Mouse (Mus musculus) embryonic facial prominence, embryonic 10.5 days (tissue): ENCODE results near the gene Eva1c. TPM values are rescaled to one million over a fixed set of nuclear protein-coding genes. Genes with fewer than 3 reads are reported as not detected.
A peak's percentile ranks its signal among the peaks of the same experiment; 100 is the strongest.

Experiments
- DNase-seq: peaks from one replicate; pipeline ENCODE4 v3.0.0-alpha.2; 2017; ENCODE audit warnings: low spot score
- H3K27ac ChIP-seq: fragments of 300-500 bp; sonication (generic); replicated peaks from 2 replicates; pipeline ENCODE4 v1.5.1; 2016; ENCODE audit warnings: mild to moderate bottlenecking
- H3K27me3 ChIP-seq: fragments of 300-500 bp; sonication (generic); replicated peaks from 2 replicates; pipeline ENCODE4 v1.6.1; 2016; ENCODE audit warnings: low read depth, mild to moderate bottlenecking; ENCODE audit not compliant: poor library complexity, severe bottlenecking
- H3K36me3 ChIP-seq: fragments of 300-500 bp; sonication (generic); replicated peaks from 2 replicates; pipeline ENCODE4 v1.6.1; 2016; ENCODE audit warnings: mild to moderate bottlenecking, moderate library complexity
- H3K4me1 ChIP-seq: fragments of 300-500 bp; sonication (generic); 2 replicates; pipeline ENCODE4 v1.6.1; 2016
- H3K4me3 ChIP-seq: fragments of 300-500 bp; sonication (generic); 2 replicates; pipeline ENCODE4 v1.5.1; 2016; ENCODE audit warnings: mild to moderate bottlenecking, moderate library complexity
- H3K9me3 ChIP-seq: fragments of 300-500 bp; sonication (generic); 2 replicates; pipeline ENCODE4 v1.6.1; 2016; ENCODE audit warnings: mild to moderate bottlenecking
- WGBS: fragments of 180-500 bp; shearing (Covaris S2); methylation state at CpG from one replicate; pipeline ENCODE4 v1.1.7; 2016; 5-methylcytosine and 5-hydroxymethylcytosine counted together
- polyA plus RNA-seq: library from polyadenylated mRNA; unstranded; fragments of >200 nt; fragmentation: Nextera tagmentation; extraction: Ambion mirVana; gene quantifications from 2 replicates; pipeline ENCODE4 v1.2.1, GENCODE M21; 2016

Eva1c gene
- polyA plus RNA-seq, 1 experiment from 2014 or later: 0.36 TPM

GRCm38 (mm10) chr16:90882501-90882977, 56.0 kb downstream of the Eva1c start:
- no peaks in the 10 kb centered on the region for H3K9me3 ChIP-seq
- peak; percentile 34 for DNase-seq
- H3K4me3 ChIP-seq: no peak overlapping the region
- no peaks in the 10 kb centered on the region for H3K36me3 ChIP-seq
- no peaks in the 10 kb centered on the region for H3K27me3 ChIP-seq
- peaks cover 14% of the 10 kb centered on the region for H3K4me1 ChIP-seq
- H3K27ac ChIP-seq: no peak overlapping the region
- 71% methylated on average over 8 of the region's 8 CpGs for WGBS

DNA sequence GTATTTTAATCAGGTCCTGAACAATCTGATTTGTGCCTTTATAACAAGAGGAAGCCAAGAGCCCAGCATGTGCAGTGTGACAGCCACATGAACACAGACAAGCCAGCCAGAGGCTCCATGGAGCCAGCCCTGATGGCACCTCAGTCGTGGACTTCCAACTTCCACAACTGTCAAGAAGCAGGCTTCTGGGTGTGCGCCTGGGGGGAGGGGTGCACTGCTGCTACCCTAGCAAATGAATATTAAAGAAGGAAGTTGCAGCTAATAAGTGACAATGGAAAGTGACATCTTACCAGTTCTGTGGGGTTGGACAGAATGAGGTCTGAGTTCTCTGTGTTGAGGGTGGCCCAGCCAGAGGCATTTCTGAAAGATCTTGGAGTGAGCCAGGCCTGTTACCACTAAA, 58.8 kb downstream of the Eva1c start:
- H3K27ac ChIP-seq: no peak overlapping the region
- WGBS: 80% methylated on average over 2 of the region's 2 CpGs
- no peak overlapping the region for H3K4me3 ChIP-seq
- peaks cover 14% of the 10 kb centered on the region for H3K4me1 ChIP-seq
- no peaks in the 10 kb centered on the region for H3K36me3 ChIP-seq
- 0 out of 2 replicates have a peak, but pooled peaks cover 5% of the 10 kb centered on the region for H3K9me3 ChIP-seq
- no peaks in the 10 kb centered on the region for H3K27me3 ChIP-seq
- DNase-seq: no peak

- no peaks in the 10 kb centered on the region for H3K36me3 ChIP-seq
- H3K27ac ChIP-seq: no peak overlapping the region
- no peak for DNase-seq
- no peaks in the 10 kb centered on the region for H3K27me3 ChIP-seq
- peaks cover 14% of the 10 kb centered on the region for H3K4me1 ChIP-seq
- WGBS: 76% methylated on average over 9 of the region's 9 CpGs
- H3K4me3 ChIP-seq: no peak overlapping the region
- H3K9me3 ChIP-seq: 0 out of 2 replicates have a peak, but pooled peaks cover 5% of the 10 kb centered on the region
These were observed 59.5 kb downstream of the Eva1c start for GRCm38 (mm10) chr16:90885781-90886565.

DNA sequence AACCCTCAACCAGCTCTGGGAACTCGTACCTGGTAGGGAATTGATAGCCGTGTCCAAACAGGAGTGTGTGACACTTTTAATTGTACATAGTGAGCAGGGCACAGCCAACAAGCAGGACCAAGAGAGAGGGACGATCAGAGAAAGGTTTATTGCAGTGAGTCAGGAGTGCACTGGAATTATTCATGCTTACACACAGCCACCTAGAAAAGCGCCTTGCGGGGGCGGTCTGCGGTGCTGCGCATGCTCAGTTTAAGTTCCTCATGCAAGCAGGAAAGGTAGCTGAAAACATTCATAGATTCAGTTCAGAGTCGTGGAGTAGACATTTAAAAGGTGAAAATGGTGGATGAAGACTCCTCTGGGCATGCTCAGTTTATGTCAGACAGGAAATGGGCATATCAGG, 64.2 kb downstream of the Eva1c start:
- Histone ChIP-seq H3K27ac (no peak overlapping the region), H3K4me3 (no peak overlapping the region), H3K4me1 (peaks cover 13% of the 10 kb centered on the region; the same call in 1 of the 2 replicates), H3K27me3 (no peaks in the 10 kb centered on the region), H3K36me3 (no peaks in the 10 kb centered on the region), H3K9me3 (0 out of 2 replicates have a peak, but pooled peaks cover 5% of the 10 kb centered on the region)
- WGBS: 89% methylated on average over 9 of the region's 9 CpGs
- DNase-seq: no peak

- no peaks in the 10 kb centered on the region for H3K36me3 ChIP-seq
- DNase-seq: no peak
- H3K27me3 ChIP-seq: no peaks in the 10 kb centered on the region
- H3K9me3 ChIP-seq: 0 out of 2 replicates have a peak, but pooled peaks cover 5% of the 10 kb centered on the region
- no peak overlapping the region for H3K4me3 ChIP-seq
- no peak overlapping the region for H3K27ac ChIP-seq
- 0 out of 2 replicates have a peak, but pooled peaks cover 6% of the 10 kb centered on the region for H3K4me1 ChIP-seq
- 79% methylated on average over 14 of the region's 14 CpGs for WGBS
These were observed 65.1 kb downstream of the Eva1c start for GRCm38 (mm10) chr16:90891601-90892000.

DNA sequence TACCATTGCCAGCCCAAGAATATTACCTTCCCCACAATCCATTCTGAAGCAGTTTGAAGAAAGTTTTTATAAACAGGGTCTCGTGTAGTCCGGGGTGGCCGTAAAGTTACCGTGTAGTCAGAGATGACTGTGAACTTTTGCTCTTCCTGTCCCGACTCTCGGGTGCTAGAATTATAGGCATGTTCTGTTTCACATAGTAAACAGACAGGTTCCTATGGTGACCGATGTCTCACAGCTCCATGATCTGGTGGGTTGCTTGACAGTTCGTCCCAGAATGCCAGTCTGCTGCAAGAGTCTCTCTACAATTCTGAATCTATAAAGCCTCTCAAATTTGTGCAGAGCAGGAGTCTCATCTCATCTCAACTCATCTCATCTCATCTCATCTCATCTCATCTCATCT, 65.6 kb downstream of the Eva1c start:
- DNase-seq: no peak
- 0 out of 2 replicates have a peak, but pooled peaks cover 5% of the 10 kb centered on the region for H3K9me3 ChIP-seq
- 70% methylated on average over 8 of the region's 8 CpGs for WGBS
- no peak overlapping the region for H3K27ac ChIP-seq
- H3K27me3 ChIP-seq: no peaks in the 10 kb centered on the region
- 0 out of 2 replicates have a peak, but pooled peaks cover 6% of the 10 kb centered on the region for H3K4me1 ChIP-seq
- no peak overlapping the region for H3K4me3 ChIP-seq
- H3K36me3 ChIP-seq: no peaks in the 10 kb centered on the region

DNA sequence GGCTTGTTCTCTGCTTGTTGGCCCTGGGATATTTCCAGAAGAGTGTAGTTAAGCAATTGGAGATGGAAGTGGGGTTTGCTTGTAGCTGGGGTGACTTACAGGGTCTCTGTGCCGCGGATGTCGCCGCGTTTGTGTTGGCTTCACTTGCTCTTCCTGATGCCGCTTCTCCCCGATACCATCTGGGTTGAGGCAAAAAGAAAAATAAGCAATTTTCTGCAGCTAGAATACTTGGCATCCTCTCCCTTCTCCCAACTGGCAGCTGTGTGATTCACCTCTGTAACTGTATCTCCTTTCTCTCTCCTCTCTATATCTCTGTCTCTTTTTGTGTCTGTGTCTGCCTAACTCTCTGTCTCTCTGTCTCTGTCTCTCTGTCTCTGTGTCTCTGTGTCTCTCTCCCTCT, 66.5 kb downstream of the Eva1c start:
- Histone ChIP-seq H3K4me1 (0 out of 2 replicates have a peak, but pooled peaks cover 6% of the 10 kb centered on the region), H3K27ac (no peak overlapping the region), H3K9me3 (0 out of 2 replicates have a peak, but pooled peaks cover 2% of the 10 kb centered on the region), H3K36me3 (no peaks in the 10 kb centered on the region), H3K27me3 (no peaks in the 10 kb centered on the region), H3K4me3 (no peak overlapping the region)
- no peak for DNase-seq
- WGBS: 70% methylated on average over 7 of the region's 7 CpGs

- H3K27me3 ChIP-seq: no peaks in the 10 kb centered on the region
- no peak overlapping the region for H3K4me3 ChIP-seq
- H3K9me3 ChIP-seq: no peaks in the 10 kb centered on the region
- H3K27ac ChIP-seq: no peak overlapping the region
- WGBS: 78% methylated on average over 9 of the region's 9 CpGs
- 0 out of 2 replicates have a peak, but pooled peaks cover 6% of the 10 kb centered on the region for H3K4me1 ChIP-seq
- no peaks in the 10 kb centered on the region for H3K36me3 ChIP-seq
- no peak for DNase-seq
These were observed 67.3 kb downstream of the Eva1c start for GRCm38 (mm10) chr16:90893792-90894191.

GRCm38 (mm10) chr16:90897651-90898050, 71.1 kb downstream of the Eva1c start:
- DNase-seq: no peak
- H3K36me3 ChIP-seq: no peaks in the 10 kb centered on the region
- H3K4me1 ChIP-seq: 0 out of 2 replicates have a peak, but pooled peaks cover 8% of the 10 kb centered on the region
- 90% methylated on average over 3 of the region's 3 CpGs for WGBS
- H3K27ac ChIP-seq: no peak overlapping the region
- no peaks in the 10 kb centered on the region for H3K9me3 ChIP-seq
- no peaks in the 10 kb centered on the region for H3K27me3 ChIP-seq
- H3K4me3 ChIP-seq: no peak overlapping the region

GRCm38 (mm10) chr16:90899498-90899897, 73.0 kb downstream of the Eva1c start:
- no peaks in the 10 kb centered on the region for H3K27me3 ChIP-seq
- H3K9me3 ChIP-seq: no peaks in the 10 kb centered on the region
- H3K4me1 ChIP-seq: peaks cover 16% of the 10 kb centered on the region; the same call in 1 of the 2 replicates
- peak; percentile 38 for DNase-seq
- H3K4me3 ChIP-seq: no peak overlapping the region
- no peak overlapping the region for H3K27ac ChIP-seq
- H3K36me3 ChIP-seq: no peaks in the 10 kb centered on the region
- 58% methylated on average over 12 of the region's 12 CpGs for WGBS

GRCm38 (mm10) chr16:90901364-90901763, 74.8 kb downstream of the Eva1c start:
- no peak for DNase-seq
- Histone ChIP-seq H3K27me3 (no peaks in the 10 kb centered on the region), H3K4me3 (no peak overlapping the region), H3K36me3 (no peaks in the 10 kb centered on the region), H3K27ac (no peak overlapping the region), H3K4me1 (peaks cover 16% of the 10 kb centered on the region; the same call in 1 of the 2 replicates), H3K9me3 (no peaks in the 10 kb centered on the region)
- 74% methylated on average over 4 of the region's 4 CpGs for WGBS

DNA sequence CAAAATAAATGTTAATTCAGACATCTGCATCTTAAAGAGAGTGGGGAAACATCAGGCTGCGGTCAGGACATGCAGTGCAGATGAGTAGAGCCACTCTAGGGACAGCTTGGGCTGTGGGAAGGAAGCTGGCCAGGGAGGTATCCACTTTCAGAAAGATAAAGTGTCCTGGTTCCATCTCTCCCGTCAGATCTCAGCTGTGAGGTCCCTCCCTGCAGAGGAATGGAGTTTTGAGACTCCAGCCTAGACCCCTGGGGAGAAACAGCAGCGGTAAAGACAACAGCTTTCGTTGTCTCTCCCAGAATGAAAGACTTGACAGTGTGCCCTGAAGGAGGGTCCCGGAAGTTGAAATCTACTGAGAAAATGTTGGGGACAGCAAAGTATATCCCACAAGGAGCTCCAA, 76.8 kb downstream of the Eva1c start:
- H3K9me3 ChIP-seq: no peaks in the 10 kb centered on the region
- no peak overlapping the region for H3K27ac ChIP-seq
- 25% methylated on average over 5 of the region's 5 CpGs for WGBS
- no peaks in the 10 kb centered on the region for H3K36me3 ChIP-seq
- no peaks in the 10 kb centered on the region for H3K27me3 ChIP-seq
- no peak overlapping the region for H3K4me3 ChIP-seq
- DNase-seq: no peak
- peaks cover 19% of the 10 kb centered on the region; the same call in 1 of the 2 replicates for H3K4me1 ChIP-seq

DNA sequence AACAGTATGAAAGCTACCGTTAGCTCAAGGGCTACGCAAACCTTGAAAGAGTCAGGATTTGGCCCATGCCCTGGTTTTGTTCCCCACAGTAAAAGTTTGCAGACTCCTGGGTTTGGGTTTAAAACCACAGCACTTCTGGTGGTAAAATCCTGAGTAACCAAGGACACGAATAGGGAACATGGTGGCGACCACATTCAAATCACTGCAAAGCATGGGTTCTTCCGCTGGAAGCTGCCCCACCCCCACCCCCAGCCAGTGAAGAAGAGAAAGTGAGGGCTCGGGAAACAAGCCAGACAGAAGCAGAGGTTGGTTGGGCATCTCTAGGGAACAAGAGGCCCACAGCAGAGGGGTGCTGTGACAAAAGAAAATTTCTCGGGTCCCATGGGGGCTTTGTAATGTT, 80.7 kb downstream of the Eva1c start:
- Histone ChIP-seq H3K36me3 (no peaks in the 10 kb centered on the region), H3K4me3 (no peak overlapping the region), H3K9me3 (no peaks in the 10 kb centered on the region), H3K27ac (no peak overlapping the region), H3K27me3 (no peaks in the 10 kb centered on the region), H3K4me1 (peaks cover 11% of the 10 kb centered on the region; the same call in 1 of the 2 replicates)
- DNase-seq: no peak
- 75% methylated on average over 7 of the region's 7 CpGs for WGBS
